Mouse (Mus musculus) hindbrain, embryonic 14.5 days (tissue): ENCODE measurements around the gene Gm36245. TPM values are rescaled to one million over a fixed set of nuclear protein-coding genes. Genes with fewer than 3 reads are reported as not detected.

Experiments
- ATAC-seq: fragments of 200-750 bp; cut with Nextera tagmentation; 2 replicates; pipeline ENCODE4 v1.8.0; 2017; ENCODE audit warnings: moderate number of reproducible peaks, mild to moderate bottlenecking, moderate TSS enrichment, moderate library complexity; ENCODE audit not compliant: low FRiP score
- DNase-seq: peaks from one replicate; pipeline ENCODE4 v3.0.0-alpha.2; 2015; ENCODE audit warnings: low spot score
- H3K27ac ChIP-seq: fragments of 300-500 bp; sonication (generic); 2 replicates; pipeline ENCODE4 v1.5.1; 2014; ENCODE audit warnings: mild to moderate bottlenecking, moderate library complexity
- H3K27me3 ChIP-seq: fragments of 300-500 bp; sonication (generic); 2 replicates; pipeline ENCODE4 v1.6.1; 2014; ENCODE audit warnings: mild to moderate bottlenecking, low read length, mixed read lengths; ENCODE audit not compliant: control insufficient read depth, insufficient read depth
- H3K36me3 ChIP-seq: fragments of 300-500 bp; sonication (generic); replicated peaks from 2 replicates; pipeline ENCODE4 v1.6.1; 2014; ENCODE audit not compliant: control insufficient read depth, insufficient read depth
- H3K4me1 ChIP-seq: fragments of 300-500 bp; sonication (generic); replicated peaks from 2 replicates; pipeline ENCODE4 v1.6.1; 2014; ENCODE audit warnings: antibody characterized with exemption, low read length, mixed read lengths; ENCODE audit not compliant: control insufficient read depth, insufficient read depth
- H3K4me2 ChIP-seq: fragments of 300-500 bp; sonication (generic); replicated peaks from 2 replicates; pipeline ENCODE4 v1.6.1; 2014; ENCODE audit warnings: mild to moderate bottlenecking, moderate library complexity
- H3K4me3 ChIP-seq: fragments of 300-500 bp; sonication (generic); replicated peaks from 2 replicates; pipeline ENCODE4 v1.5.1; 2014; ENCODE audit warnings: mild to moderate bottlenecking, low read length
- H3K9ac ChIP-seq: fragments of 300-500 bp; sonication (generic); 2 replicates; pipeline ENCODE4 v1.6.1; 2014
- H3K9me3 ChIP-seq: fragments of 300-500 bp; sonication (generic); 2 replicates; pipeline ENCODE4 v1.6.1; 2016; ENCODE audit warnings: low read length; ENCODE audit not compliant: control insufficient read depth
- WGBS: fragments of 180-500 bp; shearing (Covaris S2); extraction: QIAGEN DNeasy Blood & Tissue Kit; methylation state at CpG from one replicate; pipeline ENCODE4 v1.1.7; 2014; 5-methylcytosine and 5-hydroxymethylcytosine counted together
- polyA plus RNA-seq: library from polyadenylated mRNA; unstranded; fragments of >200 nt; fragmentation: Nextera tagmentation; extraction: Ambion mirVana; gene quantifications from 2 replicates; pipeline ENCODE4 v1.2.1, GENCODE M21; 2014

The Gm36245 gene
- not detected in 2 replicates for polyA plus RNA-seq

DNA sequence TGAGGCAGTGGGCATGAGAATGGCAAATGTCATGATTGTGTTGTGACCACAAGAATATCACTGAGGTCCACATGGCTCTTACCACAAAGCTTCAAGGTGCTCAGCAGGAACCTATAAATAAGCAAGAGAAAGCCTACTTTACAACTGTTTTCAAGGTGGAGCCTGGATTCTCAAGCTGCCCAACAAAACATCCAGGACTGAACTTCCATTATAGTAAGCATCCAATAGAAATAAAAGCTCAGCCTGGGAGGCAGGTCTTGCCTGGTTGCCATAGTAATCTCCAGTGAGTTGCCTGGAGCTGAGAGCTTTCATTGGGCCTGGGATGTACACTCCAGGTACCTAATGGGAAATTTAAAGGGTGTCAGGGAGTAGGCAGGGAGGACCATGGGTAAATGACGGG, at the start of gene Gm36245:
Gene Gm36245, plus strand, starts transcription at position 301 of the 400 bp plus-strand sequence.
- Histone ChIP-seq H3K27ac (no peak within 1 kb of the TSS), H3K4me1 (no peaks in the 10 kb centered on the region), H3K4me2 (no peak within 1 kb of the TSS), H3K4me3 (no peak within 1 kb of the TSS), H3K27me3 (no peaks in the 10 kb centered on the region), H3K9ac (no peak within 1 kb of the TSS), H3K9me3 (no peaks in the 10 kb centered on the region), H3K36me3 (no peaks in the 10 kb centered on the region)
- DNase-seq, result no peak
- WGBS, result 93% methylated on average over 1 of the region's 1 CpGs
- ATAC-seq, result no peak

DNA sequence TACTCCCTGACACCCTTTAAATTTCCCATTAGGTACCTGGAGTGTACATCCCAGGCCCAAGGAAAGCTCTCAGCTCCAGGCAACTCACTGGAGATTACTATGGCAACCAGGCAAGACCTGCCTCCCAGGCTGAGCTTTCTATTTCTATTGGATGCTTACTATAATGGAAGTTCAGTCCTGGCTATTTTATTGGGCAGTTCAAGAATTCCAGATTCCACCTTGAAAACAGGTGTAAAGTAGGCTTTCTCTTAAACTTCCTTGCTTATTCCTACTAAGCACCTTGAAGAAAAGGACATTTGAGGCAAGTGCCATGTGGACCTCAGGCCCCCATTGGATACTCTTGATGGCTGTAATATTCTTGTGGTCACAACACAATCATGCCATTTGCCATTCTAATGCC, 37.3 kb upstream of the Gm36245 start, which contains the start of gene 1700025B11Rik:
Gene 1700025B11Rik, minus strand, starts transcription at position 101 of the 400 bp plus-strand sequence.
- no peak for DNase-seq
- Histone ChIP-seq H3K9me3 (no peaks in the 10 kb centered on the region), H3K4me2 (no peak within 1 kb of the TSS), H3K9ac (no peak within 1 kb of the TSS), H3K27me3 (no peaks in the 10 kb centered on the region), H3K36me3 (no peaks in the 10 kb centered on the region), H3K27ac (no peak within 1 kb of the TSS), H3K4me1 (no peaks in the 10 kb centered on the region), H3K4me3 (no peak within 1 kb of the TSS)
- no peak for ATAC-seq

DNA sequence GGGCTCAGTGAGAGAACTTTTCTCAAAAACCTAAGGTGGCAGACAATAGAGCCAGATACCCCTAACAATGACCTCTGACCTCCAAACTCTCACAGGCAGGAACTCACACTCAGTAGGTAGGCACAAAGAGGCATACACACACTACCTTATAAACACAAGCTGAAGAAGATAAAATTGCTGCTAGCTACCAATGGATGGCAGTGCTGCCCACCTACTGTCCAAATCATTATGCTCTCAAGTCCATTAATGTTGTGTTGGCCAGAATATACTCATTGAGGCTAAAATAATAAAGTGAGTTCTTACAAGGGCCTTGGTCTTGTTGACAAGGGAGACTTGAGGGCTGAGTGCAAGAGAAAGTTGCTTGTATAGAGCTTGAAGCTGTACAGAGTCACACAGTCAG, 35.8 kb upstream of the Gm36245 start:
- DNase-seq (no peak), ATAC-seq (no peak)
- Histone ChIP-seq H3K27ac (no peak overlapping the region), H3K4me2 (no peak overlapping the region), H3K9ac (no peak overlapping the region), H3K4me3 (no peak overlapping the region), H3K36me3 (no peaks in the 10 kb centered on the region), H3K4me1 (no peaks in the 10 kb centered on the region), H3K27me3 (no peaks in the 10 kb centered on the region), H3K9me3 (no peaks in the 10 kb centered on the region)

DNA sequence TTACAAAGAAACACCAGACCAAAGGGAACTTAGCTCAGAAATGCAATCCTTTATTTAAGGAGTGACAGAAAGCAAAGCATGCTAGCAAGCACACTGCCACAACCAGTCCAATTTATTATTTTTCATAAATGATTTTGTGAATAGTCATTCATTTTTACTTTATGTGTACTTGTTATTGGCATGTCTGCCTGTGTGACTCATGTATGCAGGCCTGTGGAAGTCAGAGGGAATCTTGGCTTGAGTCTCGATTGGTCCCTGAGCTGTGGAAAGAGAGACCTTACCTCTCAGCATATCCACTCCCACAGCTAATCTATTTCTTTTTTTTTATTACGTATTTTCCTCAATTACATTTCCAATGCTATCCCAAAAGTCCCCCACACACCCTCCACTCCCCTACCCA, 20.3 kb upstream of the Gm36245 start:
- no peaks in the 10 kb centered on the region for H3K36me3 ChIP-seq
- no peak overlapping the region for H3K9ac ChIP-seq
- H3K27ac ChIP-seq, result no peak overlapping the region
- DNase-seq (no peak), ATAC-seq (no peak)
- H3K9me3 ChIP-seq, result 0 out of 2 replicates have a peak, but pooled peaks cover 5% of the 10 kb centered on the region
- no peak overlapping the region for H3K4me2 ChIP-seq
- 98% methylated on average over 2 of the region's 2 CpGs for WGBS
- H3K4me3 ChIP-seq, result no peak overlapping the region
- H3K4me1 ChIP-seq, result 0 out of 2 replicates have a peak, but pooled peaks cover 4% of the 10 kb centered on the region
- H3K27me3 ChIP-seq, result no peaks in the 10 kb centered on the region

DNA sequence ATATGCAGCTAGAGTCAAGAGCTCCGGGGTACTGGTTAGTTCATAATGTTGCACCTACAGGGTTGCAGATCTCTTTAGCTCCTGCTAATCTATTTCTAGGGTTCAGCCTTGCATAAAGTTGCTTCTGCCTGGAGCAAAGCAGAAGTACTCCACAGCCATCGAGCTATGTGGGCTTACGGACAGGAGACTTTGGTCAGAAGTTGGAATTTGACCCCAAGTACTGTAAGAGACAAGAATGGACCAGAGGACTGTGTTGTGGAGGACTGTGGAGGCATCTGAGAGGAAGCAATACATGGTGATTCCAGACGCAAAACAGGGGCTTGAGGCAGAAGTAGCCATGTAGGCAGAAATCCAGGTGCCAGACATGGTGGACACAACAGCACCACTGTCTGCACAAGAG, 19.7 kb upstream of the Gm36245 start:
- ATAC-seq (no peak), DNase-seq (no peak)
- no peak overlapping the region for H3K9ac ChIP-seq
- 0 out of 2 replicates have a peak, but pooled peaks cover 4% of the 10 kb centered on the region for H3K4me1 ChIP-seq
- no peaks in the 10 kb centered on the region for H3K27me3 ChIP-seq
- no peaks in the 10 kb centered on the region for H3K36me3 ChIP-seq
- WGBS, result 89% methylated on average over 4 of the region's 4 CpGs
- H3K9me3 ChIP-seq, result 0 out of 2 replicates have a peak, but pooled peaks cover 5% of the 10 kb centered on the region
- H3K27ac ChIP-seq, result no peak overlapping the region
- no peak overlapping the region for H3K4me3 ChIP-seq
- H3K4me2 ChIP-seq, result no peak overlapping the region

DNA sequence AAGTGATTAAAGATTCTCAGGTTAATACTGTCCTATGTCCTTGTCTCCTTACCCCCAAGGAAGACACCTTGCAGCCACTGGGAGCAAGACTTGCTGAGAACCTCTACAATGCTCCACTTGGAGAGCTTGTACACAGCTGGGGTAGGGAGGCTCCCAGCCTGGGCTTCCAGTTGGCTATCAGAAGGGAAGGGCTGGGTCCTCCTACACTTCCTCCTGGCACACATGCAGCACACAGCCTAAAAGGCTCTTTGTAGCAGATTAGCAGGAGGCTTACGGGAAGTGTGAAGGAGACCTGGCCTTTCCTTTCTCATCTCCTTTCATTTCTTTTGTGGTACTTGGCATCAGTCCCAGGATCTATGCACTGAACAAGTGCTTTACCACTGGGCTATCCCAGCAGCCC, 17.4 kb upstream of the Gm36245 start:
- H3K4me1 ChIP-seq, result 0 out of 2 replicates have a peak, but pooled peaks cover 4% of the 10 kb centered on the region
- ATAC-seq (no peak; the same call in 1 of the 2 replicates), DNase-seq (no peak)
- no peaks in the 10 kb centered on the region for H3K36me3 ChIP-seq
- no peak overlapping the region for H3K4me3 ChIP-seq
- H3K9ac ChIP-seq, result no peak overlapping the region
- 28% methylated on average over 1 of the region's 1 CpGs for WGBS
- no peak overlapping the region for H3K4me2 ChIP-seq
- H3K9me3 ChIP-seq, result 0 out of 2 replicates have a peak, but pooled peaks cover 5% of the 10 kb centered on the region
- no peak overlapping the region for H3K27ac ChIP-seq
- H3K27me3 ChIP-seq, result no peaks in the 10 kb centered on the region

DNA sequence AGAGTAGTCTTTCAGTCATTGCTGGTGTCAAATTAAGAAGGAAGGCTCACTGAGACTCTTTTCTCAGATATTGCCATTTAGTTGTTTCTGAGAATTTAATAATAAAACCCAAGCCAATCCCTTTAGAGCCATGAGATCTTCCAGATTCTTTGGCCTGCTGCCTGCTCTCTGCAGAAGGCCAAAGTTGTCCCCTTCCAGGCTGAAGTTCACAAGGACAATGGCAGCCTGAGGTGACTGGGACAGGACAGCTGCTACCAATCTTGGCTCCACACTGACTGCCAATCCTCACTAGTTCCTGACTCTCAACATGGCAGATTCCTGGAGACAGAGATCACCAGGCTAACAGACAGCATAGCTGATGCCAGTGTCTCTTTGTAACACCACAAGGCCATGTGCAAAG, 12.0 kb upstream of the Gm36245 start:
- H3K9me3 ChIP-seq, result 0 out of 2 replicates have a peak, but pooled peaks cover 5% of the 10 kb centered on the region
- DNase-seq (no peak), ATAC-seq (no peak)
- no peak overlapping the region for H3K27ac ChIP-seq
- no peak overlapping the region for H3K9ac ChIP-seq
- H3K36me3 ChIP-seq, result no peaks in the 10 kb centered on the region
- H3K4me3 ChIP-seq, result no peak overlapping the region
- no peak overlapping the region for H3K4me2 ChIP-seq
- H3K4me1 ChIP-seq, result no peaks in the 10 kb centered on the region
- no peaks in the 10 kb centered on the region for H3K27me3 ChIP-seq

DNA sequence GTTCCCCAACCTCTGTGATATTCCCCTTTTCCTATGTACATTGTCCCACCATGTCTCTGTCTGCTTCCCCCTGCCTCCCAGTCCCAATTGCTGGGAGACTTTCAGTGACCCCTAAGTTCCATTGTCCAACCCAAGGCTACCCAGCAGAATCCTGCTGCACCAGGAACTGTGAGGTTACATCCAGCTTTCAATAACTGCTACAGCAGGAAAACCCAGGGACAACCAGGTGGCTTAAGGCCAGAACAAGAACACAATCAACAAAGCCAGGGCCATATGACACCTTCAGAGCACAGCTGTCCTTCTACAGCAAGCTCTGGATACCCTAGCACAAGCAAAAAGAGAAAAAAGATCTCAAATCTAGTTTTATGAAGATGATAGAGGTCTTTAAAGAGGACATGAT, 10.1 kb upstream of the Gm36245 start:
- ATAC-seq, result no peak
- H3K9me3 ChIP-seq, result no peaks in the 10 kb centered on the region
- no peak overlapping the region for H3K4me3 ChIP-seq
- DNase-seq, result no peak
- H3K4me1 ChIP-seq, result no peaks in the 10 kb centered on the region
- H3K36me3 ChIP-seq, result no peaks in the 10 kb centered on the region
- H3K4me2 ChIP-seq, result no peak overlapping the region
- H3K27ac ChIP-seq, result no peak overlapping the region
- H3K9ac ChIP-seq, result no peak overlapping the region
- H3K27me3 ChIP-seq, result no peaks in the 10 kb centered on the region

DNA sequence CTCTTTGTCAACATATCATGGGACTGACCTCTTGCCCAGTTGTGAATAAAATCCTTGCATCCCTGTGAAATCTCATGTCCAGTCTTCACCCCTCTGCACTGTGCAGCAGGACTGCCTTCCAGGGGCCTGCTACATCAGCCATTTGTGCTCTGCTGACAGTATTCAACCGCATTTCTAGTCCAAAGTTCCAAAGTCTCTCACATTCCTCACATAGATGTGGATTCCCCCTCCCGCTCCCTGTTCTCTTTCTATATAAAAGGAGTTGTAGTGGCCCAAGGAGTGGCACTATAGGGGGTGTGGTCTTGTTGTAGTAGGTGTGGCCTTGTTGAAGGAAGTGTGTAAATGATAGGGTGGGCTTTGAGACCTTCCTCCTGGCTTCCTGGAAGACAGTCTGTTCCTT, 8.2 kb upstream of the Gm36245 start:
- DNase-seq, result no peak
- Histone ChIP-seq H3K4me1 (no peaks in the 10 kb centered on the region), H3K4me2 (no peak overlapping the region), H3K27me3 (no peaks in the 10 kb centered on the region), H3K36me3 (no peaks in the 10 kb centered on the region), H3K4me3 (no peak overlapping the region), H3K9me3 (no peaks in the 10 kb centered on the region), H3K9ac (no peak overlapping the region), H3K27ac (no peak overlapping the region)
- WGBS, result 85% methylated on average over 2 of the region's 2 CpGs
- ATAC-seq, result no peak

DNA sequence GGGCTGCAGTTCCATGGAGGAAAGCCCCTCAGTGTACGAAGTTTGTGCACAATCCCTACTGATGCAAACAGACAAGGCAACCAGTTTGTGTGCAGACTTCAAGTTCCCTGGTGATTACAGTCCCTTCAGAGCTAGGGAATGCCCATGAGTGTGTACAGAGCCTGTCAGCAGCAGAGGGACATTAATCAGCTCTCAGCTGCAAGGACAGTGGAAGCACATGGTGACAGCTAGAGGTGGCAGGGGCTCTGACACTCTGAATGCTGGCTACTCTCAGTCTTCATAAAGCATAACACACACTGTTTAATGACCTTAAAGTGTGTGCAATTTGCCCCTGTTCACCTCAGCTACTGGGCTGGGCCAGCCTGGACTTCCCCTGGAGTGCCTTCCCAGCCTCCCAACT, 5.5 kb upstream of the Gm36245 start:
- H3K4me3 ChIP-seq, result no peak overlapping the region
- no peak overlapping the region for H3K9ac ChIP-seq
- H3K9me3 ChIP-seq, result no peaks in the 10 kb centered on the region
- WGBS, result 79% methylated on average over 1 of the region's 1 CpGs
- H3K27me3 ChIP-seq, result no peaks in the 10 kb centered on the region
- DNase-seq (no peak), ATAC-seq (no peak)
- no peaks in the 10 kb centered on the region for H3K36me3 ChIP-seq
- H3K4me2 ChIP-seq, result no peak overlapping the region
- H3K4me1 ChIP-seq, result no peaks in the 10 kb centered on the region
- H3K27ac ChIP-seq, result no peak overlapping the region
